ENCODE assay signal across 9 mouse cellular contexts in genomic region chr17:27228216-27228915, GRCm38 (mm10). TPM values are rescaled to one million over a fixed set of nuclear protein-coding genes. Genes with fewer than 3 reads are reported as not detected.
A peak's percentile ranks its signal among the peaks of the same experiment; 100 is the strongest.
DNase-seq lines count a peak whose midpoint lies in the region; ATAC-seq and TF ChIP-seq lines count a peak whose summit lies in the region.
"Had no signal": no experiment of that assay in that cellular context is flagged by ENCODE, and none has a peak within 500 bp of the region (broad histone marks: within the 10 kb centered on the region; RNA-seq: fewer than 3 reads in every experiment).

No protein-coding gene starts in this region.

- TF ChIP-seq CTCF in kidney, postnatal 0 days (IDR thresholded peaks at IDR 0.05; ENCODE audit: low read depth) = no peak

- H3K9ac ChIP-seq in embryonic facial prominence, embryonic 14.5 days (ENCODE audit: low read depth, low read length) = no peak overlapping the region
- H3K9ac ChIP-seq in kidney, postnatal 0 days (ENCODE audit: low read depth, low read length) = no peak overlapping the region
- no peak overlapping the region; the same call in 1 of the 2 replicates for H3K9ac ChIP-seq in midbrain, embryonic 14.5 days (replicated peaks; ENCODE audit: low read length)
- H3K9ac ChIP-seq: limb, embryonic 15.5 days had no signal

- H3K4me3 ChIP-seq in embryonic facial prominence, embryonic 14.5 days (ENCODE audit: low read depth, low read length) = no peak overlapping the region
- H3K4me3 ChIP-seq in kidney, postnatal 0 days (replicated peaks; ENCODE audit: low read depth, low read length) = no peak overlapping the region
- no peak overlapping the region for H3K4me3 ChIP-seq in midbrain, embryonic 14.5 days (replicated peaks; ENCODE audit: low read depth, low read length)
- H3K4me3 ChIP-seq: limb, embryonic 15.5 days had no signal

- ATAC-seq in embryonic facial prominence, embryonic 14.5 days (ENCODE audit: low read depth) = no peak
- no peak for ATAC-seq in kidney, postnatal 0 days (replicated peaks; ENCODE audit: low FRiP score, low read depth)
- ATAC-seq in midbrain, embryonic 14.5 days (ENCODE audit: low FRiP score, low TSS enrichment) = peak; percentile 43; the same call in 1 of the 2 replicates
- no peak for ATAC-seq in inflammation-experienced regulatory T-cells, adult 6 months

- no peak overlapping the region for H3K27ac ChIP-seq in embryonic facial prominence, embryonic 14.5 days (replicated peaks; ENCODE audit: low read depth, low read length)
- no peak overlapping the region for H3K27ac ChIP-seq in kidney, postnatal 0 days
- peak overlapping the region; percentile 68 for H3K27ac ChIP-seq in midbrain, embryonic 14.5 days (replicated peaks; ENCODE audit: low read depth, low read length)
- H3K27ac ChIP-seq: limb, embryonic 15.5 days had no signal

- no peaks in the 10 kb centered on the region for H3K36me3 ChIP-seq in embryonic facial prominence, embryonic 14.5 days (ENCODE audit: control insufficient read depth, insufficient read depth, low read length)
- no peaks in the 10 kb centered on the region for H3K36me3 ChIP-seq in kidney, postnatal 0 days (ENCODE audit: insufficient read depth, low read length)
- H3K36me3 ChIP-seq in midbrain, embryonic 14.5 days (ENCODE audit: control insufficient read depth, insufficient read depth, low read length) = no peaks in the 10 kb centered on the region
- H3K36me3 ChIP-seq: limb, embryonic 15.5 days had no signal

- H3K9me3 ChIP-seq in embryonic facial prominence, embryonic 14.5 days (ENCODE audit: control insufficient read depth, low read length) = no peaks in the 10 kb centered on the region
- no peaks in the 10 kb centered on the region for H3K9me3 ChIP-seq in kidney, postnatal 0 days (replicated peaks; ENCODE audit: low read length)
- no peaks in the 10 kb centered on the region for H3K9me3 ChIP-seq in midbrain, embryonic 14.5 days (ENCODE audit: control insufficient read depth, low read length)
- H3K9me3 ChIP-seq: limb, embryonic 15.5 days had no signal

- H3K4me2 ChIP-seq in embryonic facial prominence, embryonic 14.5 days (ENCODE audit: low read depth, low read length) = no peak overlapping the region
- H3K4me2 ChIP-seq in kidney, postnatal 0 days (ENCODE audit: low read length) = no peak overlapping the region
- no peak overlapping the region for H3K4me2 ChIP-seq in midbrain, embryonic 14.5 days (ENCODE audit: low read length)
- H3K4me2 ChIP-seq: limb, embryonic 15.5 days had no signal

- WGBS in embryonic facial prominence, embryonic 14.5 days = 23% methylated on average over 11 of the region's 11 CpGs
- WGBS in kidney, postnatal 0 days = 19% methylated on average over 11 of the region's 11 CpGs
- WGBS in midbrain, embryonic 14.5 days = 9% methylated on average over 11 of the region's 11 CpGs

- H3K4me1 ChIP-seq in embryonic facial prominence, embryonic 14.5 days (ENCODE audit: control insufficient read depth, insufficient read depth, low read length) = no peaks in the 10 kb centered on the region
- no peaks in the 10 kb centered on the region for H3K4me1 ChIP-seq in kidney, postnatal 0 days (replicated peaks; ENCODE audit: insufficient read depth, low read length)
- H3K4me1 ChIP-seq in midbrain, embryonic 14.5 days (ENCODE audit: control insufficient read depth, insufficient read depth, low read length) = peaks cover 43% of the 10 kb centered on the region
- H3K4me1 ChIP-seq: limb, embryonic 15.5 days had no signal

- peak; percentile 82 to 86 for DNase-seq in layer of hippocampus, postnatal 10 days (ENCODE audit: low spot score in 2 of 2)
- DNase-seq in layer of hippocampus, adult 9-10 months (ENCODE audit: low spot score) = no peak
- DNase-seq in R1 (ENCODE audit: low read depth, low spot score) = peak; percentile 80
- DNase-seq in embryonic facial prominence, embryonic 14.5 days (ENCODE audit: low spot score) = peak; percentile 79
- DNase-seq in kidney, postnatal 0 days (ENCODE audit: low spot score) = peak; percentile 80
- DNase-seq in midbrain, embryonic 14.5 days = peak; percentile 81
- DNase-seq in thymus, postnatal 4 days = peak; percentile 90

- no peaks in the 10 kb centered on the region; the same call in 1 of the 2 replicates for H3K27me3 ChIP-seq in embryonic facial prominence, embryonic 14.5 days (replicated peaks; ENCODE audit: control insufficient read depth, insufficient read depth, low read length)
- no peaks in the 10 kb centered on the region for H3K27me3 ChIP-seq in kidney, postnatal 0 days (ENCODE audit: insufficient read depth, low read length)
- H3K27me3 ChIP-seq in midbrain, embryonic 14.5 days (ENCODE audit: control insufficient read depth, insufficient read depth, low read length) = no peaks in the 10 kb centered on the region

RNA-seq across cellular contexts. Expression of gene Lemd2, which starts 24.1 kb away (rescaled TPM):
- 10 to 100 TPM; 48.4 to 56.2 TPM for total RNA-seq in layer of hippocampus, postnatal 10 days (2021)
- 15.1 and 16.0 TPM in 2 replicates for polyA plus RNA-seq in embryonic facial prominence, embryonic 14.5 days (2014; fragmentation: Nextera tagmentation; extraction: Ambion mirVana)
- 14.0 and 18.0 TPM in 2 replicates for polyA plus RNA-seq in kidney, postnatal 0 days (2015; fragmentation: Nextera tagmentation; extraction: Ambion mirVana)
- polyA plus RNA-seq in midbrain, embryonic 14.5 days (2014; fragmentation: Nextera tagmentation; extraction: Ambion mirVana) = 20.8 and 30.7 TPM in 2 replicates
- polyA plus RNA-seq in inflammation-experienced regulatory T-cells, adult 6 months (2017; shearing (Covaris generic)) = 10 to 100 TPM in 2 of 3 experiments, 1 to 10 TPM in 1; 9.2 to 13.0 (median 11.9) TPM
